Mouse (Mus musculus): ENCODE measurements at regions not wholly inside any gene's neighbourhood (a gene's known extent, or its start where the extent isn't known, plus 50 kb on each side); places are given as distances from the start of the nearest gene placed in this dataset.

DNA sequence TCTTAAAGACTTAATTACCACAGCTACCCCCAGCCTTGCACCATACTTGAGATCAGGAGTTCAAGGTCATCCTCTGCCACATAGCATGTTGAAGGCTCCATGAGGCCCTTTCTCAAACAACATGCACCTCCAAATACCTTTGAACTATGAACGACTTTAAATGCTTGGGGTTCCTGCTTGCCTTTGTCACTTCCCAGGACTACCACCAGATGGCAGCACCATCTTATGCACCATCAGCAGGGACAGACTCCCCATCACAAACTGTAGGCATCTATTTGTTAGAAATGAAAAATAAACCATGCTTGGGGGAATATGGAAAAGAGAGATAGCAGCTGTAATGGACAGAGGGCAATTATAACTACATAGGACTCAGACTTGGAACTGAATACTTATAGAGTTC lies 51.9 kb upstream of the Sh3gl3 start:
- peak; percentile 56; the same call in 1 of the 2 replicates for ATAC-seq (replicated peaks; ENCODE audit: poor library complexity, severe bottlenecking)
